Mouse (Mus musculus) heart, adult 2 months (tissue): Measurements from ENCODE around the gene Bbs1. TPM values are rescaled to one million over a fixed set of nuclear protein-coding genes. Genes with fewer than 3 reads are reported as not detected.

Source experiments
- DNase-seq, 2 experiments: peaks; one replicate each; pipeline ENCODE4 v3.0.0; 2021
- H3K27ac ChIP-seq: fragments of 200-600 bp; 2 replicates; pipeline ENCODE4 v1.8.1; 2022
- H3K27me3 ChIP-seq: fragments of 200-500 bp; 2 replicates; pipeline ENCODE4 v1.6.1; 2012; ENCODE audit warnings: mild to moderate bottlenecking, low read length, inconsistent platforms, mixed read lengths; ENCODE audit not compliant: control insufficient read depth, insufficient read depth
- H3K36me3 ChIP-seq: fragments of 200-500 bp; 2 replicates; pipeline ENCODE4 v1.6.1; 2012; ENCODE audit warnings: low read length, inconsistent platforms; ENCODE audit not compliant: control insufficient read depth, insufficient read depth
- H3K4me1 ChIP-seq: fragments of 200-500 bp; 2 replicates; pipeline ENCODE4 v1.6.1; 2011; ENCODE audit warnings: low read length; ENCODE audit not compliant: control insufficient read depth, insufficient read depth
- H3K4me3 ChIP-seq: fragments of 200-600 bp; 2 replicates; pipeline ENCODE4 v1.8.1; 2022
- H3K79me2 ChIP-seq: fragments of 200-500 bp; replicated peaks from 2 replicates; pipeline ENCODE4 v1.6.1; 2012; ENCODE audit warnings: mild to moderate bottlenecking, inconsistent platforms, low read length, moderate library complexity, mixed read lengths; ENCODE audit not compliant: control insufficient read depth, insufficient read depth
- H3K9ac ChIP-seq: fragments of 200-500 bp; 2 replicates; pipeline ENCODE4 v1.6.1; 2012; ENCODE audit warnings: low read depth, mild to moderate bottlenecking, control low read depth, inconsistent platforms, low read length, mixed read lengths
- CTCF ChIP-seq: fragments of 200-600 bp; IDR thresholded peaks from 2 replicates; pipeline ENCODE4 v1.8.1; 2022; ENCODE audit warnings: antibody characterized with exemption, mild to moderate bottlenecking, moderate library complexity
- EP300 ChIP-seq: fragments of 200-500 bp; IDR thresholded peaks from 2 replicates; pipeline ENCODE4 v1.6.1; 2011; ENCODE audit warnings: low read depth, low read length, control low read depth; ENCODE audit not compliant: insufficient read depth
- POLR2A ChIP-seq: fragments of 200-500 bp; IDR thresholded peaks from 2 replicates; pipeline ENCODE4 v1.6.1; 2011; ENCODE audit warnings: mild to moderate bottlenecking, low read depth, low read length, control low read depth; ENCODE audit not compliant: insufficient read depth
- WGBS: fragments of 180-500 bp; shearing (Covaris S2); methylation state at CpG from one replicate; pipeline ENCODE4 v1.1.7; 2018; 5-methylcytosine and 5-hydroxymethylcytosine counted together
- intact Hi-C: fragments of 180-260 bp; cut with DNase I; formaldehyde crosslinking; loops from one replicate; pipeline ENCODE4 v1.15.1; 2025
- polyA plus RNA-seq: library from polyadenylated mRNA; depleted of rRNA; stranded (reverse); fragments of >200 nt; gene quantifications from 2 replicates; pipeline ENCODE4 v1.2.3, GENCODE M21; 2012
- total RNA-seq, 2 experiments: library from RNA; stranded (reverse); gene quantifications; 2 replicates each; pipeline ENCODE4 v1.2.3; 2021

The Bbs1 gene
- total and polyA plus RNA-seq, 3 experiments: 2.3 to 4.5 (median 3.5) TPM

DNA sequence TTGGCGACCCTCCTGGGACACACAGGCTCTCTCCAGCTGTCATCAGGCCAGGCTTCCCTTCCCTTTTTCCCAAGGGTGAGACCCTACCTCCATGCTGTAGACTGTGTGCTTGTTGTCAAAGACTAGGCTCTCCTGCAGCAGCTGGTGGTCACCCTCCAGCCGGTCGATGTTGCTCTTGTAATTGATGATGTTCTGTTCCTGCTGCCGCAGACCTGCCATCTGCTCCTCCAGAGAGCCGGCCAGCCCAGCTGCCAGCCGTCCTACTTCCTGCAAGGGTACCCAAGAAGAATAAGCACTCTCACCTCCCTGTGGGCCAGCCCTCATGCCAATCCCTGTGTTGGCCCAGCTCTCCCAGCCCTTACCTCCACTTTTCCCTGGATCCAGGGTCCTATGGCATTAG is 43.4 kb downstream of the Bbs1 start:
- Histone ChIP-seq H3K9ac (no peak overlapping the region), H3K27ac (no peak overlapping the region), H3K36me3 (no peaks in the 10 kb centered on the region), H3K4me1 (no peaks in the 10 kb centered on the region), H3K4me3 (no peak overlapping the region), H3K79me2 (no peaks in the 10 kb centered on the region), H3K27me3 (no peaks in the 10 kb centered on the region)
- intact Hi-C loops: no loop called here
- 72% methylated on average over 6 of the region's 6 CpGs for WGBS
- no peak for TF ChIP-seq POLR2A
- no peak for TF ChIP-seq EP300
- no peak for TF ChIP-seq CTCF
- DNase-seq: no peak

DNA sequence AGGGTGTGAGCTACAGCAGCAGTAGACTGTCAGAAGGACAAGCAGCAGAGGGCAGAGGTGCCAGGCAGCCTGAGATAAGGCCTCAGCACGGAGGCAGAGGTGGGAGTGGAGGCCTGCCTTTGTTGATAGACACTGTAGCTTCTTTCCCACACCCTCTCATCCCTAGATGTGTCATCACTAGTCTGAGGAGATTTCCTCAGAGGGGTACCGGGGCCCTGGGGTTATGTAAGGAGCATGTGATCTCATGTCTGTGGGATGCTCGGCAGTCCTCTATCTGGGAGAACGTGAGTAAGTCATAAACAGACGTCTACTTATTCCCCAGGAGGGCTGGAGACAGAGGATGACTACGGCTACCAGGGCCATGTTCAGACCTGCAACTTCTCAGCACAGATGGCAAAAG is 47.3 kb downstream of the Bbs1 start:
- Histone ChIP-seq H3K79me2 (no peaks in the 10 kb centered on the region), H3K4me1 (peaks cover 5% of the 10 kb centered on the region), H3K27ac (no peak overlapping the region), H3K27me3 (no peaks in the 10 kb centered on the region), H3K36me3 (no peaks in the 10 kb centered on the region), H3K4me3 (no peak overlapping the region), H3K9ac (no peak overlapping the region)
- intact Hi-C loops: loop anchor here (10.0 kb wide), 1 partner anchor 234 kb away; the partner anchor contains the start of gene Rce1
- WGBS: 49% methylated on average over 6 of the region's 6 CpGs
- TF ChIP-seq CTCF (no peak), EP300 (no peak), POLR2A (no peak)
- DNase-seq: no peak

DNA sequence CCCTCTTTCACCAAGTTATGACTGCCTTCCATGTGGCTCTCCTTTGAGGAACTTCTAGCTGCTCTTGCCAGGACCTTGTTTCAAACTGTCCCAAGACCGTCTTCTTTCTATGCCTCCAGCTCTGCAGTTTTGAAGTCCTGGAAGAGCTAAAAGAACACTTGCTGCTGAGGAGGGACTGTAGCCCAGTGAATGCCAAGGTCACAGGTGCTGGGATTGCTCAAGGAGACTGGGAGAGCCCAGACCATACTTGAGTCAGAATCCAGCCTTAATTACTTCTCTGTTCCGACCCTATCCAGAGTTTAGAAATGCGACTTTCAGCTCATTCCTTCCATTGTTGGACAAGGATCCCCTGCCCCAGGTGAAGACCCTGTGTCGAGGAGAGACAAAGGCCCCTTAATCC is 50.5 kb downstream of the Bbs1 start:
- WGBS: 80% methylated on average over 4 of the region's 4 CpGs
- TF ChIP-seq POLR2A: no peak
- H3K36me3 ChIP-seq: no peaks in the 10 kb centered on the region
- no peak overlapping the region; the same call in 1 of the 2 replicates for H3K27ac ChIP-seq
- H3K4me3 ChIP-seq: peak overlapping the region; percentile 69; the same call in 1 of the 2 replicates
- H3K79me2 ChIP-seq: no peaks in the 10 kb centered on the region
- H3K4me1 ChIP-seq: peaks cover 5% of the 10 kb centered on the region
- H3K27me3 ChIP-seq: no peaks in the 10 kb centered on the region
- no peak overlapping the region for H3K9ac ChIP-seq
- no peak for DNase-seq
- intact Hi-C loops: loop anchor here (2.0 to 10.0 kb wide), 2 partner anchors 23 to 231 kb away; partner anchors contain the start of genes Rce1 and Zdhhc24

DNA sequence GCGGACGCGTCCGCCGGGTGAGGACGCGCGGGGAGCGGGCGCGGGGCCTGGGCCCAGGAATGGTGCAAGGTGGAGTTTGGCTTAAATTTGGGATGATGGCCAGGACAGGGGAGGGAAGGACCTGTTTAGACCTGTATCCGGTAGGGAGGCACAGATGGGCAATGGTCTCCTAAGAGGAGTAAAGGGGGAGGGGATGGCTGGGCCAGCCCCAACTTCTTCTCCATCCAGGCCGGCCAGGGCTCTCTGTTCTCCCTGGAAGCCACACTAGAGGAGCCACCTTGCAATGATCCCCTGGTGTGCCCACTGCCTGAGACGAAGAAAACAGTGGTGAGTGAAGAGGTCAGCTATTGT is 51.0 kb downstream of the Bbs1 start:
- Histone ChIP-seq H3K36me3 (no peaks in the 10 kb centered on the region), H3K27ac (peak overlapping the region; percentile 88), H3K4me3 (peak overlapping the region; percentile 69), H3K9ac (peak overlapping the region; percentile 90), H3K4me1 (peaks cover 5% of the 10 kb centered on the region), H3K27me3 (no peaks in the 10 kb centered on the region), H3K79me2 (no peaks in the 10 kb centered on the region)
- TF ChIP-seq POLR2A: no peak
- TF ChIP-seq CTCF: no peak
- TF ChIP-seq EP300: no peak
- WGBS: 4% methylated on average over 14 of the region's 14 CpGs
- intact Hi-C loops: loop anchor here (2.0 to 10.0 kb wide), 2 partner anchors 23 to 231 kb away; partner anchors contain the start of genes Rce1 and Zdhhc24
- DNase-seq: no peak

DNA sequence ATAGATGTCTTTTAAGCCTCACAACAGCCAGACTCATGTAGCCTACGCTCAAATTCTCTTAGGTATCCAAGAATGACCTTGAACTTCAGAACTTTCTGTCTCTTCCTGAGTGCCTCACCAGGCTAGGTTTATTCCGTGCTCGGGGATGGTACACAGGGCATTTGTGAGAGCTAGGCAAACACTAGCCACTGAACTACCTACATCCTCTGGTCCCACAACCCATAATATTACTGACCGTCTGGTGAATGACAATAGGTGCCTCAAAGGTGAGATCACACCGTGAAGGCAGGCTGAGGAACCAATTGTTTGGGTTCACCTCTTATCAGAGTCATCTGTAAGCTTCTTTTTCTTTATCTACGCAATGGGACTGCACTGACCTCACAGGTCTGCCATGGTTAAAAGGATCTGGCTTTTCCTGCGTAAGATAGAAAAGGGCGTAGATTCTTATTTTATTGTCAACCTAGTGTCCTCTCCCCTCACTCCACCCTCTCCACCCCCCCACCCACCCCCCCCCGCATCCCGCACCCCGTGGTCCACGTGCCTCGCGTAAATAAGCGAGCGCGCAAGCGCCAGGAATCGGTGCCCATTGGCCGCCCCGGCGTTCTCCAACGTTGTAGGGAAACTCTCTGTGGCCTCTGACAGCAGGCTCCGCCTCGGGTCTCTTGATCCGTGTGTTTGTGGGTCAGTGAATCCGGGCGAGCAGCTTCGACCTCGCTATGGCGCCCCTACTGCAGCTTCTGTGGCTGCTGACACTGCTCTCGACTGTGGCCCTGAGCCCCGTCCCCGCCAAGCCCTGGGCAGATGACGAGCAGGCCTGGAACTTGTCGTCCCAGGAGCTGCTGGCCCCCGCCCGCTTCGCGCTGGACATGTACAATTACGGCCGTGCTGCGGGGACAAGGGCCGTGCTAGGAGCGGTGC is 51.6 kb downstream of the Bbs1 start, which contains the start of gene Ctsf:
Ctsf (plus strand) TSS at position 579 of the 918 bp plus-strand sequence.
- peak within 1 kb of the TSS; percentile 90 for H3K9ac ChIP-seq
- H3K4me1 ChIP-seq: peaks cover 5% of the 10 kb centered on the region
- no peaks in the 10 kb centered on the region for H3K79me2 ChIP-seq
- TF ChIP-seq POLR2A (peak; percentile 80), CTCF (peak; percentile 22; the same call in 1 of the 2 replicates), EP300 (0 out of 2 replicates have a peak, but pooled peaks have one; percentile 34)
- whole genome bisulfite sequencing: 3% methylated on average over 45 of the region's 45 CpGs
- H3K27me3 ChIP-seq: no peaks in the 10 kb centered on the region
- intact Hi-C loops: loop anchor here (2.0 to 10.0 kb wide), 2 partner anchors 24 to 230 kb away; partner anchors contain the start of genes Rce1 and Zdhhc24
- no peaks in the 10 kb centered on the region for H3K36me3 ChIP-seq
- peak within 1 kb of the TSS; percentile 88 for H3K27ac ChIP-seq
- peak; percentile 90 to 92 for DNase-seq
- H3K4me3 ChIP-seq: peak within 1 kb of the TSS; percentile 69

DNA sequence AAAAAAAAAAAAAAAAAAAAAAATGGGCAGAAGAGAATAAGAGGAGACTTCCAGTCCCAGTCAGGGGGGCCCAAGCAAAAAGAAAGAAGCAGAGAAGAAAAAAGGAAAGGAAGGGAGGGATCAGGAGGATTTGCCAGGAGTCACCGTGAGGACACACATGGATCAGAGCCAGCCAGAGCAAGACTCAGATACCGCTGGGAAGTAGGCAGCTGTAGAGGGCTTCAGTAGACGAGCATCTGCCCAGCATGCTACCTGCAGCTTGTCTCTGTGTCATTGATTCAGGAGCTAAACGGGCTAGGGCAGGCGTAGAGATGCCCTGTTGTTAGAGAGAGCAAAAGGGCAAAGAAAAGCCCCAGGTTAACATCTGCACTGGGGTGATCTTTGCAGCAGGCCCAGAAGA is 56.1 kb downstream of the Bbs1 start:
- no peak overlapping the region for H3K9ac ChIP-seq
- H3K4me1 ChIP-seq: peaks cover 4% of the 10 kb centered on the region; the same call in 1 of the 2 replicates
- intact Hi-C loops: loop anchor here (10.0 kb wide), 1 partner anchor 225 kb away; the partner anchor contains the start of gene Rce1
- no peaks in the 10 kb centered on the region for H3K79me2 ChIP-seq
- H3K27ac ChIP-seq: no peak overlapping the region
- no peaks in the 10 kb centered on the region for H3K36me3 ChIP-seq
- no peak for DNase-seq
- H3K27me3 ChIP-seq: no peaks in the 10 kb centered on the region
- 32% methylated on average over 5 of the region's 5 CpGs for WGBS
- TF ChIP-seq POLR2A (no peak), EP300 (no peak), CTCF (no peak)
- no peak overlapping the region for H3K4me3 ChIP-seq
